In genomic region chr15:103178767-103179166, GRCm38 (mm10) we compare ENCODE assay signal across 19 mouse cellular contexts. TPM values are rescaled to one million over a fixed set of nuclear protein-coding genes. Genes with fewer than 3 reads are reported as not detected.
DNase-seq lines count a peak whose midpoint lies in the region; ATAC-seq and TF ChIP-seq lines count a peak whose summit lies in the region.
"Had no signal": no experiment of that assay in that cellular context is flagged by ENCODE, and none has a peak within 500 bp of the region (broad histone marks: within the 10 kb centered on the region; RNA-seq: fewer than 3 reads in every experiment).

No protein-coding gene starts in this region.

- TF ChIP-seq POLR2A in cerebellum, adult 2 months (IDR thresholded peaks at IDR 0.05; ENCODE audit: borderline replicate concordance, insufficient read depth, low read length): no peak

- no peak overlapping the region for H3K4me2 ChIP-seq in kidney, embryonic 15.5 days
- H3K4me2 ChIP-seq: embryonic facial prominence, embryonic 12.5 days; heart, embryonic 13.5 days; hindbrain, embryonic 14.5 days had no signal

- H3K4me1 ChIP-seq in heart, embryonic 10.5 days: peaks cover 39% of the 10 kb centered on the region
- H3K4me1 ChIP-seq in kidney, embryonic 15.5 days: peaks cover 61% of the 10 kb centered on the region
- peaks cover 53% of the 10 kb centered on the region for H3K4me1 ChIP-seq in limb, embryonic 10.5 days
- H3K4me1 ChIP-seq in cerebellum, adult 2 months (ENCODE audit: control insufficient read depth, insufficient read depth, low read length): peaks cover 2% of the 10 kb centered on the region; the same call in 1 of the 2 replicates

- TF ChIP-seq CTCF in cerebellum, adult 2 months (IDR thresholded peaks at IDR 0.05; ENCODE audit: borderline replicate concordance, insufficient read depth, low read depth, low read length): no peak

- 50% methylated on average over 1 of the region's 1 CpGs for WGBS in heart, embryonic 10.5 days
- WGBS in kidney, embryonic 15.5 days: 76% methylated on average over 1 of the region's 1 CpGs
- WGBS in limb, embryonic 10.5 days: 52% methylated on average over 1 of the region's 1 CpGs
- WGBS in cerebellum, adult 2 months: 71% methylated on average over 1 of the region's 1 CpGs

- H3K27ac ChIP-seq in heart, embryonic 10.5 days: no peak overlapping the region
- H3K27ac ChIP-seq in kidney, embryonic 15.5 days: 0 out of 2 replicates have a peak overlapping the region, but pooled peaks have one; percentile 78
- peak overlapping the region; percentile 72 for H3K27ac ChIP-seq in limb, embryonic 10.5 days
- H3K27ac ChIP-seq in cerebellum, adult 2 months (ENCODE audit: insufficient read depth, low read length): no peak overlapping the region
- H3K27ac ChIP-seq: embryonic facial prominence, embryonic 12.5 days; gastrocnemius, adult 2 months; heart, embryonic 13.5 days; hindbrain, embryonic 14.5 days had no signal

- ATAC-seq in kidney, embryonic 15.5 days (replicated peaks; ENCODE audit: low FRiP score): no peak
- ATAC-seq: CD4-positive, CD25-positive, alpha-beta regulatory T cell, adult 4 months; forebrain, embryonic 14.5 days; forebrain, postnatal 0 days; intestine, postnatal 0 days had no signal

- H3K9ac ChIP-seq in kidney, embryonic 15.5 days: no peak overlapping the region
- H3K9ac ChIP-seq: embryonic facial prominence, embryonic 12.5 days; forebrain, postnatal 0 days; heart, embryonic 13.5 days; hindbrain, embryonic 14.5 days had no signal

- DNase-seq in heart, adult 11 months: peak; percentile 88
- no peak for DNase-seq in heart, embryonic 10.5 days (ENCODE audit: low spot score)
- no peak for DNase-seq in kidney, adult 18-20 months
- no peak for DNase-seq in limb, embryonic 10.5 days (ENCODE audit: low spot score)
- no peak for DNase-seq in cerebellum, adult 2 months
- DNase-seq: adrenal gland, adult 2 months; cerebellum, adult 11-12 months; cerebellum, adult 9-10 months; gastrocnemius, postnatal 14 days had no signal

- H3K27me3 ChIP-seq in heart, embryonic 10.5 days (ENCODE audit: insufficient read depth, poor library complexity, severe bottlenecking): peaks cover 100% of the 10 kb centered on the region
- H3K27me3 ChIP-seq in kidney, embryonic 15.5 days: peaks cover 50% of the 10 kb centered on the region
- H3K27me3 ChIP-seq in limb, embryonic 10.5 days (ENCODE audit: low read depth, poor library complexity, severe bottlenecking): peaks cover 89% of the 10 kb centered on the region
- no peaks in the 10 kb centered on the region; the same call in 1 of the 2 replicates for H3K27me3 ChIP-seq in cerebellum, adult 2 months (ENCODE audit: control insufficient read depth, insufficient read depth, low read length)

- H3K9me3 ChIP-seq in heart, embryonic 10.5 days: no peaks in the 10 kb centered on the region
- no peaks in the 10 kb centered on the region for H3K9me3 ChIP-seq in kidney, embryonic 15.5 days (replicated peaks)
- no peaks in the 10 kb centered on the region for H3K9me3 ChIP-seq in limb, embryonic 10.5 days (replicated peaks)
- H3K9me3 ChIP-seq: embryonic facial prominence, embryonic 12.5 days; heart, embryonic 13.5 days had no signal

- H3K4me3 ChIP-seq in heart, embryonic 10.5 days: no peak overlapping the region
- no peak overlapping the region for H3K4me3 ChIP-seq in kidney, embryonic 15.5 days (replicated peaks)
- no peak overlapping the region for H3K4me3 ChIP-seq in limb, embryonic 10.5 days
- no peak overlapping the region for H3K4me3 ChIP-seq in cerebellum, adult 2 months (replicated peaks; ENCODE audit: insufficient read depth, low read depth, low read length)
- H3K4me3 ChIP-seq: embryonic facial prominence, embryonic 12.5 days; erythroblast, embryonic 14.5 days; gastrocnemius, adult 2 months; heart, embryonic 13.5 days had no signal

- H3K36me3 ChIP-seq in heart, embryonic 10.5 days: no peaks in the 10 kb centered on the region
- H3K36me3 ChIP-seq in kidney, embryonic 15.5 days: no peaks in the 10 kb centered on the region
- no peaks in the 10 kb centered on the region for H3K36me3 ChIP-seq in limb, embryonic 10.5 days
- H3K36me3 ChIP-seq: embryonic facial prominence, embryonic 12.5 days; heart, embryonic 13.5 days had no signal

RNA-seq across cellular contexts. Expression of gene Smug1, which starts 11.9 kb away (rescaled TPM):
- 16.2 and 19.5 TPM in 2 replicates for polyA plus RNA-seq in heart, embryonic 10.5 days (2016; fragmentation: Nextera tagmentation; extraction: Ambion mirVana)
- polyA plus RNA-seq in kidney, embryonic 15.5 days (2015; fragmentation: Nextera tagmentation; extraction: Ambion mirVana): 17.7 and 18.0 TPM in 2 replicates
- 16.2 and 16.8 TPM in 2 replicates for polyA plus RNA-seq in limb, embryonic 10.5 days (2016; fragmentation: Nextera tagmentation; extraction: Ambion mirVana)
- polyA plus RNA-seq in cerebellum, adult 2 months (2012; rRNA removed): 17.8 and 20.1 TPM in 2 replicates

Comparison
In these comparisons a context has a peak if more than half of its experiments do, and no peak if none do; other contexts are left out.
1. H3K27ac ChIP-seq: peak in kidney, embryonic 15.5 days (single experiment) and limb, embryonic 10.5 days (single experiment); none in heart, embryonic 10.5 days (single experiment) and cerebellum, adult 2 months (single experiment).